In the genomic region with DNA sequence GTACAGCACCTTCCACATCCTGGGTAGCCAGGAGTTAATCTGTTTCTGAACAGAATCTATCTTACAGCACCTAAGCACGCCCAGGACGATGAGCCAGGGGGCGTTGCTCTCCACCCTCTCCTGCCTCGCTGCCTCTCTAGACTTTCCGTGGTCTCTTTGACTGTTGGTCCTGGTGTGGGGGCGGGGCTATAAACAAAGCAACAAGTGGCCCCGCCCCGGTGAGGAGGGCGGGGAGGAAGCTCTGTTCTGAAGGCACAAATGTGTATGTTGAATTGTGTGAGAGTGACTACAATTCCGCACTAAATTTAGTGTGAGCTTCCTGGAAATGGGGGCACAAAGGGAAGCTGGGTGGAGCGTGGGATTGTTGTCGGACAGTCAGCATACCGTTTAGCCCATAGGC, we compare ENCODE assay signal across 8 mouse cellular contexts. TPM values are rescaled to one million over a fixed set of nuclear protein-coding genes. Genes with fewer than 3 reads are reported as not detected.
DNase-seq lines count a peak whose midpoint lies in the region; ATAC-seq and TF ChIP-seq lines count a peak whose summit lies in the region.

No protein-coding gene starts in this region.

- no peak overlapping the region; the same call in 1 of the 2 replicates for H3K9ac ChIP-seq in limb, embryonic 12.5 days (replicated peaks)
- no peak overlapping the region for H3K9ac ChIP-seq in midbrain, embryonic 13.5 days (replicated peaks)
- H3K9ac ChIP-seq in stomach, embryonic 15.5 days, result no peak overlapping the region

- TF ChIP-seq CTCF in cerebellum, adult 2 months (IDR thresholded peaks at IDR 0.05; ENCODE audit: borderline replicate concordance, insufficient read depth, low read depth, low read length), result no peak

- no peak for TF ChIP-seq POLR2A in cerebellum, adult 2 months (IDR thresholded peaks at IDR 0.05; ENCODE audit: borderline replicate concordance, insufficient read depth, low read length)

- ATAC-seq in erythroblast, adult 5-6 weeks (replicated peaks; ENCODE audit: low FRiP score, poor library complexity, severe bottlenecking), result peak; percentile 61
- ATAC-seq in hematopoietic stem cell, adult 5-6 weeks (replicated peaks in 1 of 2; ENCODE audit: insufficient read depth in 1 of 2, low FRiP score in 2 of 2, low TSS enrichment in 1 of 2, low read depth in 1 of 2, poor library complexity in 2 of 2, severe bottlenecking in 2 of 2), result peak; percentile 88 to 96
- ATAC-seq in limb, embryonic 12.5 days (ENCODE audit: insufficient number of reproducible peaks, insufficient read depth, low FRiP score, low TSS enrichment, low read depth), result peak; percentile 52; the same call in 1 of the 2 replicates
- peak; percentile 53; the same call in 1 of the 2 replicates for ATAC-seq in midbrain, embryonic 13.5 days
- peak; percentile 64 for ATAC-seq in stomach, embryonic 15.5 days (ENCODE audit: insufficient read depth, low FRiP score, low read depth)

- peak; percentile 28 for DNase-seq in 416B (ENCODE audit: low read depth)
- DNase-seq in T-cell, adult 2 months (ENCODE audit: low spot score), result peak; percentile 87
- no peak for DNase-seq in cerebellum, adult 2 months

- no peaks in the 10 kb centered on the region for H3K9me3 ChIP-seq in limb, embryonic 12.5 days
- no peaks in the 10 kb centered on the region for H3K9me3 ChIP-seq in midbrain, embryonic 13.5 days
- no peaks in the 10 kb centered on the region for H3K9me3 ChIP-seq in stomach, embryonic 15.5 days

- peaks cover 30% of the 10 kb centered on the region for H3K36me3 ChIP-seq in limb, embryonic 12.5 days
- peaks cover 19% of the 10 kb centered on the region for H3K36me3 ChIP-seq in midbrain, embryonic 13.5 days
- H3K36me3 ChIP-seq in stomach, embryonic 15.5 days, result 0 out of 2 replicates have a peak, but pooled peaks cover 4% of the 10 kb centered on the region

- peaks cover 12% of the 10 kb centered on the region for H3K4me1 ChIP-seq in limb, embryonic 12.5 days (replicated peaks)
- peaks cover 10% of the 10 kb centered on the region for H3K4me1 ChIP-seq in midbrain, embryonic 13.5 days (replicated peaks)
- peaks cover 5% of the 10 kb centered on the region for H3K4me1 ChIP-seq in stomach, embryonic 15.5 days
- peaks cover 6% of the 10 kb centered on the region; the same call in 1 of the 2 replicates for H3K4me1 ChIP-seq in cerebellum, adult 2 months (ENCODE audit: control insufficient read depth, insufficient read depth, low read length)

- 0 out of 2 replicates have a peak overlapping the region, but pooled peaks have one; percentile 1 for H3K4me3 ChIP-seq in limb, embryonic 12.5 days (replicated peaks)
- H3K4me3 ChIP-seq in midbrain, embryonic 13.5 days (replicated peaks), result no peak overlapping the region
- peak overlapping the region; percentile 24 for H3K4me3 ChIP-seq in stomach, embryonic 15.5 days (replicated peaks)
- H3K4me3 ChIP-seq in cerebellum, adult 2 months (replicated peaks; ENCODE audit: insufficient read depth, low read depth, low read length), result no peak overlapping the region

- peak overlapping the region; percentile 26 for H3K4me2 ChIP-seq in limb, embryonic 12.5 days
- H3K4me2 ChIP-seq in midbrain, embryonic 13.5 days (replicated peaks), result peak overlapping the region; percentile 32
- peak overlapping the region; percentile 58 for H3K4me2 ChIP-seq in stomach, embryonic 15.5 days

- H3K27me3 ChIP-seq in limb, embryonic 12.5 days, result no peaks in the 10 kb centered on the region
- H3K27me3 ChIP-seq in midbrain, embryonic 13.5 days, result no peaks in the 10 kb centered on the region
- H3K27me3 ChIP-seq in stomach, embryonic 15.5 days (replicated peaks), result no peaks in the 10 kb centered on the region
- H3K27me3 ChIP-seq in cerebellum, adult 2 months (ENCODE audit: control insufficient read depth, insufficient read depth, low read length), result no peaks in the 10 kb centered on the region

- WGBS in limb, embryonic 12.5 days, result 13% methylated on average over 13 of the region's 13 CpGs
- 17% methylated on average over 13 of the region's 13 CpGs for WGBS in midbrain, embryonic 13.5 days
- 5% methylated on average over 13 of the region's 13 CpGs for WGBS in stomach, embryonic 15.5 days
- WGBS in cerebellum, adult 2 months, result 40% methylated on average over 13 of the region's 13 CpGs

- no peak overlapping the region for H3K27ac ChIP-seq in limb, embryonic 12.5 days
- H3K27ac ChIP-seq in midbrain, embryonic 13.5 days, result no peak overlapping the region
- no peak overlapping the region; the same call in 1 of the 2 replicates for H3K27ac ChIP-seq in stomach, embryonic 15.5 days
- H3K27ac ChIP-seq in cerebellum, adult 2 months (ENCODE audit: insufficient read depth, low read length), result no peak overlapping the region

RNA-seq across cellular contexts. Expression of gene Heg1, which starts 30.1 kb away (rescaled TPM):
- total RNA-seq in erythroblast, adult 5-6 weeks (2015; ENCODE audit: low replicate concordance), result 3.7 and 7.5 TPM in 2 replicates
- total RNA-seq in erythroblast, adult 5-6 weeks (2017; ENCODE audit: low replicate concordance), result 2.4 and 6.4 TPM in 2 replicates
- total RNA-seq in hematopoietic stem cell, adult 5-6 weeks (2017), result 59.6 and 63.4 TPM in 2 replicates
- polyA plus RNA-seq in limb, embryonic 12.5 days (2016; fragmentation: Nextera tagmentation; extraction: Ambion mirVana), result 13.3 and 14.4 TPM in 2 replicates
- 17.4 and 19.2 TPM in 2 replicates for polyA plus RNA-seq in midbrain, embryonic 13.5 days (2015; fragmentation: Nextera tagmentation; extraction: Ambion mirVana)
- polyA plus RNA-seq in stomach, embryonic 15.5 days (2015; fragmentation: Nextera tagmentation; extraction: Ambion mirVana), result 22.1 and 23.4 TPM in 2 replicates
- polyA plus RNA-seq in cerebellum, adult 2 months (2012; rRNA removed), result 21.9 and 24.4 TPM in 2 replicates

Comparison
In these comparisons a context has a peak if more than half of its experiments do, and no peak if none do; other contexts are left out.
1. DNase-seq: peak in 416B (single experiment) and T-cell, adult 2 months (single experiment); none in cerebellum, adult 2 months (0 of 2).
2. H3K4me3 ChIP-seq: peak in limb, embryonic 12.5 days (single experiment) and stomach, embryonic 15.5 days (single experiment); none in midbrain, embryonic 13.5 days (single experiment) and cerebellum, adult 2 months (single experiment).
3. Peak in every context shown above with its lines, with median percentiles within 50 percentile points of each other: ATAC-seq and H3K4me2 ChIP-seq.